Mouse (Mus musculus): ENCODE data around the gene Rab4b. TPM values are rescaled to one million over a fixed set of nuclear protein-coding genes. Genes with fewer than 3 reads are reported as not detected.

Rab4b gene
- polyA plus RNA-seq (2012; rRNA removed) = 81.9 and 86.8 TPM in 2 replicates

DNA sequence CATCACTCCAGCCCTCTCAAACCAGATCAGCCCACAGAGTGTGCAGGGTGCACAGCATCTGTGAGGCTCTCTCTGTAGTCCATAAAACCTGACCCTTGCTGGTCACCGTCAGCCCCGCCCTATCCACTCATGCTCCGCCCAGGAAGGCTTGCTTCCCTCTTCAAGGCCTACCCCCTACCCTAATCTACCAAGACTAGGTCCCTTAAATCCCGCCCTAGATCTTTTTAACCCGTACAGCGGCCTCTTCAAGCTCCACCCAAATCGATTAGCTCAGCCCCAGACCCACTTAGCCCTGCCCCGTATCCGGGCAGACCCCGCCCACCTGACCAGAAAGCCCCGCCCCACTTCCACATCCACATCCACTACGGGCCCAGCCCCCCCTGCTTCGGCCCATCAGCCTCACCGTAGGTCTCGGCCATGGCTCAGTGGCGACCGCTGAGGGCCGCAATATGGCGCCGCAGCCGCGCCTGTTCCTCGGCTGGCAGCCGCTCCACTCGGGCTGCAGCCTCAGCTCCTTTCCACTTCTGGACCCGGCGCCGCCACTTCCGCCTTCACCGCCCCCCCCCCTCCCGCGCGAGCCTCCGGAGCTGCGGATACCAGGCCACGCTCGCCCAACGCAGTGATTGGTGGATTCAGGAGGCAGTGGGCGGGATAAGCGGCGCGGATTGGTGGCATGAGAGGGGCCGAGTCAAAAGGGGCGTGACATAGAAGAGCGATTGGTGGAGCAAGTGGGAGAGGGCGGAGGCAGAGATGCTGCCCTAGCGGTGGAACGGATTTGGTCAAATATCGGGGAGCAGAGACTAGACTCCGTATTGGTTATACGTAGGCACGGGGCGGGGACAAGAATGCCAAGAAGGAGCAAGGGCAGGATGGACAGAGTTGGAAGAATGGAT is at the start of gene Rab4b:
TSS of gene Rab4b (minus strand) at position 573 of the 893 bp plus-strand sequence.

DNA sequence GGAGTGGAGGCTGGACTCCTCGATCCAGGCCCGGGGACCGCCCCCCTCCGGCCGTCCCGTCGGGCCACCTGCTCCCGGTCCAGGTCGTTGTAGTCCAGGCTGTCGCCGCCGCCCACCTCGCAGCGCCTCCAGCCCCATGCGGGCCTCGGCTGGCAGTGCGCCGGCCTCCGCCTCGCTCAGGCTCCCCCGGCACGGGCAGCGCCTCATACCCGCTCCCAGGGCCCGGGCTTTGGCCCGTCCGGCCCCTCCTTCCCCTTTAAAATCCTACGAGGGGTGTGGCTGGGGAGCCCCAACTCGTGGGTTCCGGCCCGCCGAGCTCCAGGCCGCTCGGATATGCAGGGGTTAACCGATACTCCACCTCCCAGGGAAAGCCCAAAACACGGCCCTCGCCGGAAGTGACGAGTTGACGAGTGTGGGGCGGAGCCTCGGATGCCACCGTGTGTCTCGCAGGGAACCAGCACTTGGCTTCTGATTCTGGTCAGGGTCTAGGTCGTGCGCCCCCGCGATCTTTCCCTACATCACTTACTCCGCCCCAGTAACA is 49.7 kb upstream of the Rab4b start, which contains the start of gene Itpkc:
TSS of gene Itpkc (minus strand) at position 381 of the 541 bp plus-strand sequence.

DNA sequence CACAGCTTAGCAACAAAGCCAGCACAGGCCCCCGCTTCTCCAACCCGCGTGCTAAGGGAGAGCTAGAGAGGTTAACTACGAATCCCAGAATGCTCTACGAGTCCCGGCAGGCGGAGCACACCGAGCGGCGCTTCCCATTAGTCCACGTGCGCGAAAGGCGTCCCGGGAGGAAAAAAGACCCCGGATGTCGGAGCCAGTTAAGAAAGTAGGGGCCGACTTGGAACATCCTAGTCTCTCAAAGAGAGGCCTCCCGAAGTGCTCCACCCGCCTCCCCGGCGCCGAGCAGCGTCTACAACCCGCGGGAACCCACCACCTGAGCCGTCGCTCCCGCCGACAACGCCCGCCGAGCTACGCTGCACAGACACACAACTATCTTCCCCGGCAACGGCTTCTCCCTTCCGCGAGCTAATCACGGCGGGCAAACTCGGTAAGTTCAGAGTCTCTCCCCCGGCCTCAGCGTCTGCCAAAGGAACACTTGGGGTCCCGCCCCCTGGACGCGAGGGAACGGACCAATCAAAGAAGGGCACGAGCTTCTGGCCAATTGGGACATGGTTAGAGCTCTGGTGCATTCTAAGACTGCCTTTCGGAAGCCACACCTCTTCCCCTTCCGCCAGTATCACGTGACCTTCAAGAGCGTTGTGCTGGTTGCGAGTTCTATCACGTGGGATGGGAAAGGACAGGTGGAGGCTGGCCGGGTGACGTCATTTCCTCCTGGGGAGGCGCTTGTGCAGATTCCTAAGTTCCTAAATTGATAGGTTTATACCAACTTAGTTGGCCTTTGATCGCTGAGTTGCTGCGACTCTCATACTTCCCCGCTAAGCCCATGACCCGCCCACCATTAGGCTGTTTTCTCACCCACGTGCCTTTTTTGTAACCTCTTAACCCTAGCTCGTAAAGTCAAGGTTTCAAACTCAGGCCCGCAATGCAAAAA is 17.2 kb upstream of the Rab4b start, which contains the start of the genes BC024978 and Snrpa:
TSS of gene BC024978 (plus strand) at position 101 of the 931 bp plus-strand sequence.
TSS of gene Snrpa (minus strand) at position 591 of the 931 bp plus-strand sequence.

DNA sequence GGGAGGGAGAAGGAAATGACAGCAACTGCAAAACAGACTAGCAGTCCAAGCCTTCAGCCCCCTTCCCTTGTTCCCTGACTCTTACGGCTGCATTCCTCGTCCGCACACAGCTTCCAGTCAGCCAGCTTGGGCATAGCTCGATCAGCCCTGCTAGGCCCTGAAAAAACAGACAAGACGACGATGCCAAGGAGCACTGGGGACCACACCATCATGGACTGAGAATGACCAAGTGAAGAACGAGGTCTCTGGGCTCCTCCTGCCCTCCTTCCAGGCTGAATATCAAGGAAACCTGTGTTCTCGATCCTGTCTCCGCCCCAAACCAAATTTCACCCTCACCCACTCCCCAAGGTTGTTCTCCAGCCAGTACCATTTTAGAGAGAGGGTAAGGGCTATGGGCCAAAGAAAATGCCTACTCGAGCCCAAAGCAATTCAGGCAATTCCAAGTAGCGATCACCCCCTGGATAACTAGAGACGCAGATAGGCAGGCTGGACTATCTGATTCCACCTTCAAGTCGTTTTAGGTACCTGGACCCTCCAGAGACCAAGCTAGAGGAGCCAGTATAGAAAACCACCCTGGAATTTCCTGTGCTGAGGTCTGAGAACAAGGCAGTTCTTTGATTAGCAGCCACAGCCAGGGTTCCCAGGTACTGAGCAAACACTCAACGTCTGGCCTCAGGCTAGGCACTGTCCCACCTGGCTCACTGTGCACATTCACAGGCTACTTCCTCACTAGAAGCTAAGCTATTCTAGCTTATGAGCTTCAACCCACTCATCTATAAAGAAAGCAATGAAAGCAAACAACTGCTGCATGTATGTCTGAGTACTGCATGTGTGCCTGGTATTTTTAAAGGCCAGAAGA is 2.4 kb upstream of the Rab4b start, which contains the start of the genes Gm21983 and Mia:
TSS of gene Gm21983 (minus strand) at position 250 of the 859 bp plus-strand sequence.
TSS of gene Mia (minus strand) at position 321 of the 859 bp plus-strand sequence.

DNA sequence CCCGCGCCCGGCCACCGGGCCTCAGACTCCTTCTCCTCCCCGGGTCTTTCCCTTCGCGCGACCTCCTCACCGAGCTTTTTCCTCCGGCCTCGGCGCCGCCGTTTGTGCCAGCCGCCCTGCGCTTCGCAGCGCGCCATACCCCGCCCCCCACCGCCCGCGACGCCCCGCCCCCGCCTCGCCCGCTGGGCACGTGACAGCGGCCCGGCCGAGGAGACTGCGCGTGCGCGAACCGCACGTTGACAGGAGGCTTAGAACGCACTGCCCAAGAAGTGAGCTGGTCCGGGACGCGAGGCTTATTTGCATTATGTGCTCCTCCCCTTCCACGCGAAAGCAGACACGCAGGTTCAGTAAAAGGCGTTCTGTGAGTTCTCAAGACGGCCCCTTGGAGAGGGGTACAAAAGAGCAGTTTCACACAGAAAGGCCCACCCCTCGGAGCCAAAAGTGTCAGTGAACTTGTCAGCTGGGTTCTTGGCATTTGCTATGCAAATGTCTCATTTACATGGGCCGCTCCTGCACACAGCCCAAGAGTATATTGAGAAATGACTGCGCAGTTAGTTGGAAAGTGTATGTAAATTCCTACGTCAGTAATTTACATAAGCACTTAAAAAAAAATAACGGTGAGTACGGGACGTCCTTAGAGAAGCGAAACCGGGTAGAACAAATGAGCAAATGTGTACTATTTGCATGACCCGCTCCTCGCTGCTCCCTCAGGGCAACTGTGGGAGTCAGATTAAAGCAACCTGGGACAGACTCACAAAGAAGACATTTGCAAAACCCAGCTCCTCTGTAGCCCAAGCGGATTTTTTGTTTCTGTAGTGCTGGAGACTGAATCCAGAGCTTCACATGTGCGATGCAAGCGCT is 11.9 kb downstream of the Rab4b start, which contains the start of gene Egln2:
TSS of gene Egln2 (minus strand) at position 189 of the 861 bp plus-strand sequence.

GRCm38 (mm10) chr7:27153205-27153764 is 25.4 kb downstream of the Rab4b start, which contains the start of gene Cyp2t4:
Cyp2t4 (plus strand) TSS chr7:27153714.

DNA sequence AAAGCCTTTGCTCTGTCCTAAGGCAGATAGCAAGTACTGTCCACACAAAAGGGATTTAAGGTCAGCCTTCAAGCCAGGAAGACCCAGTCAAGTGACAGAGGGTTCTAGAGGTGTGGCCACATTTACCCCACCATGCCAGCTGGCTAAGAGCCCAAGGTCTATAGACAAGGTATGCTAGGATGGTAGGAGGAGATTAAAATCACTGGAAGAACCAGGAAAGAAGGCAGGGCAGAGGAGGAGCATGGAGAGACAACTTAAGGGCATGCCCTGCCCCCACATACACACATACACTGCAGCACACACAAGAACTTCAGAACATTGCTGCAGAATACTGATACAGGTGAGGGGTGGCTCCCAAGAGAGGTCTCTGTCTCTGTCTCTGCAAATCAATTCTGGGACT is 59.0 kb downstream of the Rab4b start, which contains the start of gene Cyp2f2:
TSS of gene Cyp2f2 (plus strand) at position 234 of the 400 bp plus-strand sequence.

Other genes starting within 250 kb of the Rab4b start
- not detected in 2 replicates for gene Cyp2a22, start 239.5 kb downstream of the Rab4b start, polyA plus RNA-seq (2012; rRNA removed)
- gene Cyp2a12, start 149.8 kb downstream of the Rab4b start, polyA plus RNA-seq (2012; rRNA removed) = not detected in 2 replicates
- 0.08 and 0.17 TPM in 2 replicates for gene Cyp2f2, start 59.0 kb downstream of the Rab4b start, polyA plus RNA-seq (2012; rRNA removed)
- gene Cyp2t4, start 25.2 kb downstream of the Rab4b start, polyA plus RNA-seq (2012; rRNA removed) = not detected in 2 replicates
- 107 and 114 TPM in 2 replicates for gene Egln2, start 12.1 kb downstream of the Rab4b start, polyA plus RNA-seq (2012; rRNA removed)
- 0.07 TPM in 1 of 2 replicates, not detected in the other for gene Gm21983, start 2.2 kb upstream of the Rab4b start, polyA plus RNA-seq (2012; rRNA removed)
- gene Mia, start 2.3 kb upstream of the Rab4b start, polyA plus RNA-seq (2012; rRNA removed) = 11.9 and 25.3 TPM in 2 replicates
- 8.8 and 9.5 TPM in 2 replicates for gene BC024978, start 16.9 kb upstream of the Rab4b start, polyA plus RNA-seq (2012; rRNA removed)
- 313 and 339 TPM in 2 replicates for gene Snrpa, start 17.4 kb upstream of the Rab4b start, polyA plus RNA-seq (2012; rRNA removed)
- 13.8 and 14.0 TPM in 2 replicates for gene Itpkc, start 49.8 kb upstream of the Rab4b start, polyA plus RNA-seq (2012; rRNA removed)
- gene Coq8b, start 54.1 kb upstream of the Rab4b start, polyA plus RNA-seq (2012; rRNA removed) = 31.9 and 34.2 TPM in 2 replicates
- gene Numbl, start 79.5 kb upstream of the Rab4b start, polyA plus RNA-seq (2012; rRNA removed) = 93.9 and 103 TPM in 2 replicates
- 26.0 and 28.6 TPM in 2 replicates for gene Ltbp4, start 158.8 kb upstream of the Rab4b start, polyA plus RNA-seq (2012; rRNA removed)
- gene Shkbp1, start 177.1 kb upstream of the Rab4b start, polyA plus RNA-seq (2012; rRNA removed) = 100 and 119 TPM in 2 replicates
- gene Gm20479, start 178.5 kb upstream of the Rab4b start, polyA plus RNA-seq (2012; rRNA removed) = 0.23 and 0.27 TPM in 2 replicates

Measured in central nervous system, embryonic 18 days (tissue).